Mouse (Mus musculus): ENCODE results near the gene Bcar3.

DNA sequence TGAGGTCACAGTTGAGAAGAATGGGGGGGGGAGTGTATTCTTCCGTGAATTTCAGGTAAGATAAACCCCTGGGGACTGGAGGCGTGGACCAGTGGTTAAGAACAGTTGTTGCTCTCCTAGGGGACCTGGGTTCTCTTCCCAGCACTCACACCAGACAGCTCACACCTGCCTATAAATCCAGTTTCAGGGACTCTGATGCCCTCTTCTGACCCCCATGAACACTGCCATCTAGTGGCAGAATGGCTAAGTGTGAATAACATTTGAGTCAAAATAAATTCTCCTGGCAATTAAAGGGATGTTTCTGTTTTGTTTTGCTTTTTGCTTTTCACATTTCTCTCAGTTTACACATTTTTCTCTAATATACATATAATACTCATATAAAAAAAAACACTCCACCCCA is 174.0 kb downstream of the Bcar3 start:
- no peak for TF ChIP-seq JUND (IDR thresholded peaks at IDR 0.05; ENCODE audit: low read depth, low read length)
- TF ChIP-seq CHD2 (IDR thresholded peaks at IDR 0.05; ENCODE audit: low read length), result no peak
- no peak for TF ChIP-seq GATA1 (IDR thresholded peaks at IDR 0.05; ENCODE audit: low read depth, low read length)
- TF ChIP-seq POLR2A (IDR thresholded peaks at IDR 0.05; ENCODE audit: control insufficient read depth in 1 of 2, insufficient read depth in 1 of 2, low read depth in 1 of 2, low read length in 2 of 2, poor library complexity in 1 of 2), result no peak

All from MEL (cell line).